Mouse (Mus musculus) thymus, postnatal 25 days (tissue): ENCODE measurements around the gene Cep290.
"Not testable (repeated sequence)": the region's sequence is repeated elsewhere in the genome, so short reads cannot be mapped to it uniquely, and the experiment has no call there.

Experiments
- DNase-seq: peaks from one replicate; pipeline ENCODE4 v3.0.0; 2022

Gene Cep290

DNA sequence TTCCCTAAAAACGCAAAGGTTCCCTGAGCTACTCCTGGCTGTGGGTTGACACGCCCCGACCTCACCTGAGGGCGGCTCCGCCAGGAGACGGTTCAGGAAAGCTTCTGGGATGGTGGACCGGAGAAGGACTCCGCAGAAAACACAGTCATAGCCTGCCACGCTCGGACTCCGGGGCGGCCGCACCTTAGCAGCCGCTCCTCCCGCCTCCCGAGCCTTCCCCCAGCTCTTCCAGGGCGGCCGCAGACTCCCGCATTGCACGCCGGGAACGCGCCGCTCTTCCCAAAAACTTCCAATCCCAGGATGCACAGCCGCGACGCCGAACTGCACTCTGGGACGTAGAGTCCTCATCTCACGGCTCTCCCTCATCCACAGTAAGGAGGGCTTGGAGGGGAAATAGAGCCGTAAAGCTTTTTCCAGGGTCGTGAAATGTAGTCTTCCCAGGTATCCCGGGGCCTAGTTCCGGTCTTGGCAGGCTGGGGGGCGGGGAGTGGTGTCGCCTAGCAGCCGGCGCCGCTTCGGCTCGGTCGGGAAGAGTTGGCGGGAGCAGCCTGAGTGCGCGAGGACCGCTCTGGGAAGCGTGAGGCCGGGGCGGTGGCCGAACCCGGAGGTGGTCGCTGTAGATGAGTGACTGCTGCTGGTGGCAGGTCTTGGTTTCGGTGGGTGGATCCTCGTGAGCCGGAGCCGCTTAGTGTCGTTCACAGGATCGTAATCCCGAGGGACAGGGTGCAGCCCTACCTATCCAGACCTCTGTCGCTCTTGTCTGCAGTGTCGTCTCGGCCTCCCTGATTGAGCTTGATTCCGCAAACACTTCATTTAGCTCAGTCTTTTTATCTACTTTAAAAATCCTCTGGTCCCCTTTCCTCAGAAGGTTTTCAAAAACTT, at the start of gene Cep290, which contains the start of gene Tmtc3:
Gene Cep290, plus strand, starts transcription at position 462 of the 882 bp plus-strand sequence.
Gene Tmtc3, minus strand, starts transcription at position 254 of the 882 bp plus-strand sequence.
- DNase-seq, result peak; percentile 74

DNA sequence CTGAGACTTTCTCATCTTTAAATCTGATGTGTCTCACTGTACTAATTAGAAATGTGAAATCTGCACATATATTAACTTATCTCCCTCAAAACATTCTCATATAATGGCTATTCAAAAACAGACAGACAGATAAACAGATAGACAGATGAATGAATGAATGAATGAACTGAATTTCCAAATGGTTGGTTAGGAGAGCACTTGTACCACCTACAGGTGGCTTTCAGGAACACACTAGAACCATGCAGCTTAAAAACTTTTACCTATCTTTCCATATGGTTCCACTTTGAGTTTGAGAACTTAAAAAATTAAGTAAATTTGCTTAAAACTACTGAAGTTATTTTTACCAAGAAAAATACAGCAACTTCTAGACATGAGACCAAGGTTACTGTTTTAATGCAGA, 38.0 kb upstream of the Cep290 start:
- no peak for DNase-seq

DNA sequence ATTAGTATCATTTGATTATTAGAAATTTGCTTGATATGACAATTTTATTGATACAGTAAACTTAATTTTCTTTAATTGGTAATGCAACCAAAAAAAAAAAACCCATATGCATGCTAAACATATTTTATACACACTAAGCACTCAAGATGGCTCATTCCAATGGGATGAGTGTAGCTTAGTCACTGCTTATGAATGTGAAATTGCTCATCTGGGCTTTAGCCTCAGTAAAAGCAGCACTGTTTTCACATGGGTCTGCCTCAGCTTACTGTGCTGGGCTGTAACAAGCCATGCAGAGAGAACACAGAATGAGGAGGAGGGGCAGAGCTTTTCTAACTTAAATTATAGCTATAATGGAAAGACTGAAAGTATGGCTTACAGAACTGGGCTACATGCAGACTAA, 26.8 kb upstream of the Cep290 start:
- DNase-seq, result no peak

DNA sequence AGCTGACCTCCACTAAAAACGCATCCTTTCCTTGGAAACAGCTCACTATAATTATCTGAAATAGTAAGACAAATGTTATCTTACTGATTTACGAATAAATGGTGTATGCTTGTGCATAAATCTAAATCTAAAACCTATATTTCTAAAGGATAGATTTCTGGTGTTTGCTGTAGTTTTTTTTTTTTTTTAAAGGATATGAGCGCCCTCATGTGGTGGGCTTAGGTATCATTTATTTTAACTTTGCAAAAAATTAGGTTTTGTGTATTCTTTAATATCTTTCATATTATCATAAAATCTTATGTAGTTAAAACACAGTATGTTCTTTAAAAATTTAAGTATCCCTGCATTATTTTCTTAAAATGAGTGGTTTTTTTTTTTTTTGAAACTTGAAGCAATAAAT, 12.3 kb upstream of the Cep290 start:
- DNase-seq, result no peak

DNA sequence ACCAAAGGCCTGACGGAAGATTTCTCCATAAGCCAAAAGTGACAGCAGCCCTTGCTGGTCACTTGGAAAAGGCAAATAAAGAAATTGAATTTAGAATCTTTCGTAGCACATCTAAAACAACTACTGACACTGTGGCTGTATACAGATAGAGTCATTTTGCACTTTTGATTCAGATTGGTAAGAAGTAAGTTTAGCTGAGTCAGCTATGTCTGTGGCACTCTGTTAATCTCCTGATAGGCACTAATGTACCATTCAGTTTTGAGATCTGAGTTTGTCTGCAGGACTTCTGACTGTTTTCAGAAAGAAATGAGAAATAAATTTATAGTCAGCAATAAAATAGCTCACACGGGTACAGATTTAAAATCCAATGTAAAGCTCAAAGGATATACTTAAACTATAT, 7.8 kb upstream of the Cep290 start:
- no peak for DNase-seq

DNA sequence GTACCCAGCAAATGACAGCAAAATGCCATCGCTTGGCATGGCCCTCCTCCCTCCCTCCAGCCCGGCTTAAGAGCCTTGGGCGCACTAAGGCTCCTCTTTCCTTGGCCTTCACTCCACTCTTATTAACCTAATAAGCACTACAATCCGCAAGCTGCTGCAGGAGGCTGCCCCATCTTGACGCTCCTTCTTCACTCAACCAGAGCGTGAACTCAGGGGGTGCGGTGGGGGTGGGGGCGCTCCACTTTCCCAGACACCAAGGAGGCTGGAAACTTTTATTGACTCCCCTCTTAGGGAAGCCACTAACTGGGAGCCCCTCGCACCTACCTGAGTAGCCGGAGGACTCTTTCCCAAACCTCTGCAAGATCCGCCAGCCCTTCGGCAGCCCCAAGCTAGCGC, 659 bp upstream of the Cep290 start:
- no peak for DNase-seq

DNA sequence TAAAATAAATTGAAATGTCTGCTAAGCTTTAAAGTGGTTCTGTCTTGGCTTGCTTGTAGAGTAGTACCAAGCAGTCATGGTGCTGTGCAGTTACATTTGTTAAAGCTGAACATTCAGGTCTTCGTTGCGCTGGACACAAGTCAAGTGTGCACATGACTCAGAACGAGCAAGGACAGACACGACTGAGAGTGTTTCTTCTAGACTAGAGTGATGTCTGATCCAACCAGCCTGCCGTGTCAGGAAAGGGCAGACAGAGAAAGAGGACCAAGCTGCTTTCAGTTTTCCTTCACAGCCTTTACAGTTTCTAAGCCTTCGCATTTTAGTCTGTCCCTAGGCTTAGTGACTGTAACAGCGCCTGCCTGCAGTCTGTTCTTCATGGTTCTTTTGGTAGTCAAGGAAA, 4.6 kb downstream of the Cep290 start:
- no peak for DNase-seq

DNA sequence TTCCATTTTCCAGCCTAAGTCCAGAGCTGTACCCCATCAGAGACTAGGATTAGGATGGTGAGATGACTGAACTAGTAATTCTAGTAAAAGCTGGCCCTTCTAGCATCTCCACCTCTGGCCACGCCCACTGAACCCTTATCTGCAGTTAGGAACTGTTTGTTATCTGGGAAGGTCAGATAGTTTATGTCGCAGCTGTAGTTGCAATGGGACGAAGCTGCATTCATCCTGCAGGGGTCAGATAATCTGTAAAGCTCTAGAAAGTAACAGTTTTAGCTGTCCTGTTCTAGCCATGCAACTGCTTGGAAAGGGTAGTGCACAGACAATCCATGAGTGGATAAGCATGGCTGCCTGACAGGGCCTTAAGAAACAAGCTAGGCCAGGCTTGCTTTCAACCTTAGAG, 11.0 kb downstream of the Cep290 start:
- DNase-seq, result no peak

DNA sequence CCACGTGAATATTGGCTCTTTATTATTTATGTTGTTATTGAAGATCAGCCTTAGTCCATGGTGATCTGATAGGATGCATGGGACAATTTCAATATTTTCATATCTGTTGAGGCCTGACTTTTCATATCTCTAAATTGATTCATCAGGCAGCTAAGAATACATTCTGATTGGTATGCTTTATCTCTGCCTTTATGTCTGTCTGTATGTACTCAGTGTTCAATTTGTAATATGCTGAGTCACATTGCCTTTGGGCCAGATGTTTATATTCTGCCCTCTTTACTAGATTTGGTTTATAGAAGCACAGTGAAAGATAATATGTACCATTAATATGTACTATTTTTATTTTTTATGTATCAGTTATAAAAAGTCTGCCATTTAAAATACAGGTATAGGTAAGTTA, 20.8 kb downstream of the Cep290 start:
- no peak for DNase-seq

DNA sequence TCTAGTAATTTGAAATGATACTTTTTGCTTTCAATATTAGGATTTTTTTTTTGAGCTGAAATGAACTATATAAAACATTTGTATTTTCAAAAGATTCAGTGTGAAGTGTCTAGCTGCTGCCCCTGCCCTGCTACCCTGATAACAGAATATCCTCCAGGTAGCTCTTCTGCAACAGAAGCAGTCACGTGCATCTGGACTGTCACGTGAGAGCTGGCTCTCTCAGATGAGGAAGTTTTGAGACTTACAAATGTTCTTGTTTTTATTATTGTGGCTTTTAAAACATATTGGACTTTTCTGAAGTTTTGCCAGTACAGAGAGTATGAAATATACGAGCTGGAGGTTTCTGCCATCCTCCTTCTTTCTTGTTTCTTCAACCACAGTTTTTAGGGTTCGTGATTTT, 34.3 kb downstream of the Cep290 start:
- no peak for DNase-seq

DNA sequence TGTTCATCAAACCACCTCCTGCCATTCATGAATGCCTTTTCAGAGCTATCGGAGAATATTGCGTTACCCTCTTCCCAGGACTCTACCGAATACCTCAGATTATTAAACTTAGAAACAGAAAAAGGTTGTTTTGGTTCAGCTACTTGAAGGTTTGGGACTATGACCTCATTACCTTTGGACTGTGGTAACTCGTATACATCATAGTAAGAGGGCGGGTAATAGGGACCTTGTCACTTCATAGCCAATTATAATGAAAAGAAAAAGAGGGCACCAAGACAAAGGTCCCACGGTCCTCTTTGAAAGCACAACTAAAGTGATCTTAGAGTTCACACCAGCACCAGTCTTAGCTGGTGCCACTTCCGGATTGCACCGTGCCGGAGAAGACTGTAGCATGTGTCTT, 35.0 kb downstream of the Cep290 start:
- no peak for DNase-seq

DNA sequence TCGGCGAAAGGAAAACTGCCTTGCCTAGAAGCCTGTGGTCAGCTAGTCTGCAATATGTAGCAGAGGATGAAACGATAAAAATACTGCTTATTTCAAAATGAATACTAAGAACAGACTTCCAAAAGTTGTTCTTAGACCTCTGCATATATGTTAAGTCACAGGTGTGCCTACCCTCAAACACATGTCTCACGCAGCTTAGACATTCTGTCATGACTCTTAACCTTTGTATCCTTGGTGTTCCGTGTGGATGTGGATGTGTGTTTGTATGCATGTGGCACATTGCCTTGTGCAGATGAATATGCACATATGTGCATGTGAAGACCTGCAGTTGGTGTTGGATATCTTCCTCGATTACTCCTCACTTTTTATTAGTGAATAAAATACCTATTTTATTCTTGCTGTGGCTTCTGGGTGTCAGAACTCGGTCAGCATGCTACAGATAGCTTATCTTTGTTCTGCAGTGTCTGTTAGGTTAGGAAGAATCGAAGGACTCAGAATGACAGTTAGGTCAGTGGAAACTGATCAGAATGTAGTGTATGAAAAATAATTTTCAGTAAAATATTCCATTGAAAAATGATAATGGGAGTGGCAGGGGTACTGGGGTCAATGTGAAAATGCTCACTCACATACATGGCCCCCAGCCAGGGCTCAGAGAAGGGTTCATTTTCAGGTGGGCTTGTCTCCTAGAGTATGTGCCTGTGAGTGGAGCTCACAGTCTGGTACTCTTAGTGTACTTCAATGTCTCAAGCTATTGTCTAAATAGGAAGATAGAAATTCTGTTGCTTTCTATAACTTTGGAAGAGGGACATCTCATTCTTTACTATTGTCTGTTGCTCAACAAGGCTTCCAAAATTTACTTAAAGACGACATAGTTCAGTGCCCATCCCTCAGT, 37.4 kb downstream of the Cep290 start:
- DNase-seq, result no peak

DNA sequence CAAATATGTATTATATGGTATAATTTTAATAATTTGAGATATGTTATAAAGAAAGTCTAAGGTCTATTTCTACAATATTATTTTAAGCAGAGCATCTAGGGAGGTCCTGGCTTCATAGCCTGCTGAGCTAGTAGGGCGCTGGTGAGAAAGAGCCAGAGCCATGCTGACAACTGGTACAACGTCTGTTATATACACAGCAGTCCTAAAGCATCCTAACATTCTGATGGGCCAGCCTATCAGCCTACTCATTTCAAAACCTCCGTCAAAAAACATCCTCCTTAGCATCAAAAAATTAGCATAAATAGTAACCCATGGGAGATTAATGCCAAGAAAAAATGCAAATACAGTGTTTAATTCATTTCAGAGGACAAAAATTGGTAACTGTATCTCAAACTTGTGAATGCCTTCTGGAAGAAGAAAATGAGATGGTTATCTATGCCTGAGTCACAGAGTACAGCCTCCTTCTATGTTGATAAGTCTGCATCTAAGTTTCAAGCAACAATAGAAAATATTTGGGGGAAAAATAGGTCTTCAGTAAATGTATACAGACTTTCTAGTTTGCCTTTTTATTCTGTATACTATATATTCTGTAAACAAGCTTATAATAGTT, 69.3 kb downstream of the Cep290 start:
- DNase-seq, result no peak

DNA sequence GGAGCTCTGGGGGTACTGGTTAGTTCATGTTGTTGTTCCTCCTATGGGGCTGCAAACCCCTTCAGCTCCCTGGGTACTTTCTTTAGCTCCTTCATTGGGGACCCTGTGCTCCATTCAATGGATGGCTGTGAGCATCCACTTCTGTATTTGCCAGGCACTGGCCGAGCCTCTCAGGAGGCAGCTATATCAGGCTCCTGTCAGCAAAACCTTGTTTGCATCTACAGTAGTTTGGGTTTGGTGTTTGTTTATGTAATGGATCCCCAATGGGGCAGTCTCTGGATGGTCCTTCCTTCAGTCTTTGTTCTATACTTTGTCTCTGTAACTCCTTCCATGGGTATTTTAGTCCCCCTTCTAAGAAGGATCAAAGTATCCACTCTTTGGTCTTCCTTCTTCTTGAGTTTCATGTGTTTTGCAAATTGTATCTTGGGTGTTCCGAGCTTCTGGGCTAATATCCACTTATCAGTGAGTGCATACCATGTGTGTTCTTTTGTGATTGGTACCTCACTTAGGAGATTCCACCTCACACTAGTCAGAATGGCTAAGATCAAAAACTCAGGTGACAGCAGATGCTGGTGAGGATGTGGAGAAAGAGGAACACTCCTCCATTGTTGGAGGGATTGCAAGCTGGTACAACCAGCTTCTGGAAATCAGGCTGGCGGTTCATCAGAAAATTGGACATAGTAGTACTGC, 73.0 kb downstream of the Cep290 start:
- DNase-seq, result not testable (repeated sequence)

DNA sequence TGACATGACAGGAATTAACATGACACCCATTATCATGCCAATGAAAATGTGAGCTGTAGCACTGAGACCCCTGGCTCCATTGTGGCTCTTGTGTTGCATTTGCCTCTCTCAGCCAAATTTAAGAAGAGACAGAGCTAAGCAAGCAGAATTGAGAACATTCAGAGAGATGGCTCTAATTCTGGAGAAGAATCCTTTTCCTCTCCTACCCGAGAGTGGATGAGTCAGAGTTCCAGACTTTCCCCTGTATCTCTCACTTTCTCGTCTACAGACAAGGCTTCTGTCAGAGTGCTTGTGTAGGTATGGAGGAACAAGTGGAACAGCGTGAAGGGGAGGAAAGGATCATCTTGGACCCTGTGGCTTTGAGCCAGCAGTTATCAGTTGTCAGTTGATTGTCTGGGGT, 76.8 kb downstream of the Cep290 start:
- DNase-seq, result no peak

DNA sequence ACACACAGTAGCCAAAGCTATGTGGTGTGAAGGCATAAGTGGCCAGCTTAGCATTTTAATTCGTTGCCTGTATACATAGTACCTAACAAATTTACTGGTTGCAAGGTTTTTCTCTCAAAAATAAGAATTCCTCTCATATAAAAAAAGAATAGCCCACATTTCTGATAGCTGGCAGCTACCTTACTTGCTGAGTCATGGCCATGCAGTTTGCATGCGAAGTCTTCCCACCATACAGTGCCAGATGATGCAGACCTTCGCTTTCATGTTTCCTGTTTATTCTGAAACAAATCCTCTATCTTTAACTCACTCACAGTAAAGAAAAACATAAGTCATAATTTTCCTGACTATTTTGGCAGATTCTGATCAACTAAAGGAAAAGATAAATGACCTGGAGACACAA, 84.3 kb downstream of the Cep290 start:
- DNase-seq, result no peak

DNA sequence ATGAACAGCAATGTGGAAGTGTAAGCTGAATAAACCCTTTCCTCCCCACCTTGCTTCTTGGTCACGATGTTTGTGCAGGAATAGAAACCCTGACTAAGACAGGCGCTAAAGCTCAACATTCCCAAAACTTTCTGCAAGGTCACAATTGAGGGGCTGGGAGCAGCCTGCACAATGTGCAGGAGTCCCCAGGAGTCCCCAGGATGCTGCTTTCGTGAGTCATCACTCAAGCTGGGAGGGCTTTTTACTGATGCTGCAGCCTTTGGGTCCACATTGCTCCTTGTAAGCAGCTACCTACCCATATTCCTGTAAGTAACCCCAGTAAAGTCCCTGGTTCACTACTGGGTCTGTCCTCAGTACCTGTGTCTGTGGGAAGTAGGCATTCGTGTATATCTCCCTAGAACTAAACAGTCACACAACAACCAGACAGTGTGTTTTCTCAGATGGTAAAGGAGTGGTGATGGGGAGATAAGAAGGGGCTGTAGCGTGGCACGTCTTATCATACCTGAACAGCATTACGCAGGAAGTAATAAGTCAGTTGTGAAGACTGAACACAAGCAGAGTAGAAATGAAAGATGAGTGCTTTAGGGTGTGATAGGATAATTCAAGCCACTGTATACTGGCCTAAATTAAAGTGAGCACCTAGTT, 87.3 kb downstream of the Cep290 start:
- no peak for DNase-seq

DNA sequence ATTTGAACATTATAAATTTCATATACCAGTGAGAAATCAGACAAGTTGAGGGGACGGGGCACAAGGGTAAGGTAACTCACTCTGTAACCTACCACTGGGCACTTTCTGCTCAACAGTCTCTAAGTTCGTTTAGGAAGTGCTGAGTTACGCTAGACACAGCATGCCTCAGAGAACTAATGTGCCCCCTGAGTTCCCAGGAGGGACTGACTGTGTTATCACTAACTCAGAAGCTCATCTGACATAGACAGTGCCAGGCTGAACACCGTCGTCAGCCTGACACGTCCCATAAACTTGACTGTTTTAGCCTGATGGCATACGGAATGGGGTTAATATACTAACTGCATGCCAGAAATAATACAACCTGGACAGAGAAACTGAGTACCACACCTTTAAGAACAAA, 87.9 kb downstream of the Cep290 start:
- no peak for DNase-seq

DNA sequence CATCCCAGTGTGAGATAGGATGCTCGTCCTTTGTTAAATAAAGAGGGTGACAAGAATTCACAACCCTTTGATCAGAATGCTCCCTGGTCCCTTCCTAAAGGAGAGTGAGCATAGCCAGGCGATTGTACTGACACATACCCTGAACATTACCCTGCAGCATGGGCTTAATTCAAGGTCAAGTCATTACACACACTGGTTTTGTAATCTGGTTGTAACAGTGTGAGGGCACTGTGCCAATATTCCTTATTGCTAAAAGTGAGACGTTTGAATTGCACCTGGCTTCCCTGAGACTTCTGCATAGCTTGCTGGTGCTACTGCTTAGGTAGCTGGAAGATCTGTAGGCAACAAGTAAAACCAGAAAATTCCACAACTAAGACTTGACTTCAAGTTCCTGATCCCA, 96.8 kb downstream of the Cep290 start:
- DNase-seq, result no peak

DNA sequence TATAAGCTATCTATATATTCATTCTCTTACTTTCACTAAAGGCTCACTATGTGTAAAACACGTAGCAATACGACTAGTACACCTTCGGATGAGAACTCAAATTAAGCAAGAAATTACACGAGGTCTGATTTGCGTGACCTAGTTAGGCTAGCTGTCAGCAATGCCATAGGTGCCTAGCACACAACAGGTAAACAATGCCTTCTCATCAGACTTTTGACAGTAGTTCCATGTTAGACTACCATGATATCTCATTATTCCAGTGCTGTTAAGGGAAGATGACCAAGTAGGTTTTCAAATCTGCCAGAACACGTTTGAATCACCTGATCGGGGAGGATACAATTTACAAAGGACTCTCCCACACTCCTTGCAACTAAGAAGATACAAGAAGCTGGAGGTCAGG, 101.2 kb downstream of the Cep290 start:
- no peak for DNase-seq

DNA sequence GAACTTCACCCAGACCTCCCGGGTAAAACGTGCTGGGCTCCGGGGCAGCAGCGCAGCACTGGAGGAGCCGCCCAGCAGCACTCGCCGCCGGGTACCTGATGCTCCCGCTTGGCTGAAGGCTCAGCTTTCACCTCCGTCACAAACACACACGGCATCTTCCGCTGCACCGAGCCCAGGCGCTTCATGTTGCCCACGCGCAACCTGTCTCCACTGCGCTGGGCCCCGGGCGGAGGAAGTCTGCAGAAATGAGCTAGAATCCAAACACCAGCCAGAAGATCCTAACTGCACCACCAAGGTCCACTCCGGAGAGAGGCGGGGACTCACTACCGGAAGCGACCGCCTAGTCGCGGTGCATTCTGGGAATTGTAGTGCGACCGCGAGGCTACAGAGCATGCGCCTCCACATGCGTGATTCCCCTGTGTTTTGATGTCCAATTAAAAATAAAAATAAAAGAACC, 101.6 kb downstream of the Cep290 start:
- peak; percentile 85 for DNase-seq

DNA sequence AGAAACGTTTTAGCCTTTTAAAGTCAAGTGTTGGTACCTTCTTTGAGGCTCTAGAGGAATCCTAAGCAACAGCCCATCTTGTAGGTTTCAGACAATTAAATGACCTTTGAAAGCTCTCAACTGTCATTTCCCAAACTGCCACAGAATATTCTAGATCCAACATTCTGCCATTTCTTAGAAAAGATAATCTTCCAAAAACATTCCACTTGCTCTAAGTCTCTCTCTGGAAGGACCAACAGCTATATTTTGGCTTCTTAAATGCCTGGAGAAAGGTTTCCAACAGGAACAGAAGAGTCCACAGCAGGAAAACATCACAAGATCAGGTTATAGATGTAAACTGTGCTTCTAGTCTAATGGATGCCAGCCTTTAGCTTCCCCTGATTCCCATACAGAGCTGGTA, 103.0 kb downstream of the Cep290 start, which contains the start of the genes 4930430F08Rik and 1700017N19Rik:
Gene 4930430F08Rik, minus strand, starts transcription at position 101 of the 400 bp plus-strand sequence.
Gene 1700017N19Rik, plus strand, starts transcription at position 162 of the 400 bp plus-strand sequence.
- no peak for DNase-seq
